Mouse (Mus musculus): ENCODE measurements around the gene Fam151b. TPM values are rescaled to one million over a fixed set of nuclear protein-coding genes. Genes with fewer than 3 reads are reported as not detected.

The Fam151b gene
- total RNA-seq, 2 experiments from 2014 or later = 1.9 to 2.6 TPM

- intact Hi-C loops (cut with DNase I) = no loop called here
These were observed 60.1 kb downstream of the Fam151b start for GRCm38 (mm10) chr13:92423711-92424110.

DNA sequence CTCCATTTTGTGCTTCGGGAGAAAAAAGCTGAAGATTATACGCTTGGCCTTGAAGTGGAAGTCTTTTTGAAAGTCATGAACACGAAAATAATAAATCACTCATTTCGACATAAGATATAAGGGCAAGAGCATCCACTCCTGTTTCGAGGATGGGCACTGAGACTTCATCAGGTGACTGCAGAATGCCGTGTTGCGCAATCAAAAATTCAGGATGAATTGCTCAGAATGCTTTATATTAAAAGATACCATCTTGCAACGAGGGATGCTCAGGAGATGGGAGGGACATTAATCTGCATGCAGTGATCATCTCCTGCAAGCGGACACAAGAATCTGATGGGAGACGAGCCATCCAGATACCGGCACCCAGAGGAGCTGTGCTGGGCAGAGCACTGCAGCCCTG lies 64.2 kb downstream of the Fam151b start:
- intact Hi-C loops (cut with DNase I) = no loop called here
- no peak for DNase-seq

More at GRCm38 (mm10) chr13:92423711-92424110, 60.1 kb downstream of the Fam151b start:
- no peak for DNase-seq

- no peak for DNase-seq
- intact Hi-C loops (cut with DNase I) = no loop called here
These were observed 73.3 kb downstream of the Fam151b start for GRCm38 (mm10) chr13:92410486-92410885.

GRCm38 (mm10) chr13:92403496-92403895 lies 80.3 kb downstream of the Fam151b start:
- no peak for DNase-seq
- intact Hi-C loops (cut with DNase I) = no loop called here

- no peak for DNase-seq
- intact Hi-C loops (cut with DNase I) = no loop called here
These were observed 81.8 kb downstream of the Fam151b start for GRCm38 (mm10) chr13:92402063-92402462.

Other genes with a start within 250 kb of the Fam151b start
- gene Gm20379, start 178.0 kb downstream of the Fam151b start, total RNA-seq (2021) = not detected
- gene Dhfr, start 129.3 kb downstream of the Fam151b start, total RNA-seq (2021) = under 1 TPM; 0.69 to 0.92 TPM
- 10 to 100 TPM; 11.6 to 12.0 TPM for gene Msh3, start 129.0 kb downstream of the Fam151b start, total RNA-seq (2021)
- gene Ankrd34b, start 58.1 kb downstream of the Fam151b start, total RNA-seq (2021) = not detected
- 1 to 10 TPM; 7.1 to 8.0 TPM for gene Zfyve16, start 46.9 kb upstream of the Fam151b start, total RNA-seq (2021)
- not detected for gene Spz1, start 92.2 kb upstream of the Fam151b start, total RNA-seq (2021)
- gene Serinc5, start 127.1 kb upstream of the Fam151b start, total RNA-seq (2021) = 1 to 10 TPM; 4.1 to 4.4 TPM

All from gastrocnemius, postnatal 36 days (tissue).